Comparison of ENCODE assay signal across 8 mouse cellular contexts in genomic region chr12:54789346-54790143, GRCm38 (mm10). TPM values are rescaled to one million over a fixed set of nuclear protein-coding genes. Genes with fewer than 3 reads are reported as not detected.
A peak's percentile ranks its signal among the peaks of the same experiment; 100 is the strongest.
DNase-seq lines count a peak whose midpoint lies in the region; ATAC-seq and TF ChIP-seq lines count a peak whose summit lies in the region.

No protein-coding gene starts in this region.

- WGBS in lung, postnatal 0 days: 14% methylated on average over 11 of the region's 11 CpGs

- H3K9ac ChIP-seq in MEL (ENCODE audit: control insufficient read depth, low read depth, low read length, poor library complexity, severe bottlenecking): no peak overlapping the region
- H3K9ac ChIP-seq in lung, postnatal 0 days (replicated peaks; ENCODE audit: low read depth): no peak overlapping the region

- no peak for TF ChIP-seq RAD21 in MEL (IDR thresholded peaks at IDR 0.05; ENCODE audit: low read depth, low read length)

- H3K9me3 ChIP-seq in MEL (replicated peaks; ENCODE audit: insufficient read depth, low read length): no peaks in the 10 kb centered on the region
- H3K9me3 ChIP-seq in lung, postnatal 0 days (ENCODE audit: low read length): no peaks in the 10 kb centered on the region

- TF ChIP-seq POLR2A in MEL (IDR thresholded peaks at IDR 0.05; ENCODE audit: control insufficient read depth in 1 of 2, insufficient read depth in 1 of 2, low read depth in 1 of 2, low read length in 2 of 2, poor library complexity in 1 of 2): no peak; a peak in 1 of 4 replicates

- H3K4me3 ChIP-seq in MEL (ENCODE audit: control insufficient read depth in 1 of 2, insufficient read depth in 1 of 2, low read depth in 2 of 2, low read length in 2 of 2): no peak overlapping the region
- no peak overlapping the region for H3K4me3 ChIP-seq in lung, postnatal 0 days (ENCODE audit: low read depth, low read length)

- no peaks in the 10 kb centered on the region for H3K27me3 ChIP-seq in MEL (ENCODE audit: control insufficient read depth in 1 of 2, insufficient read depth in 2 of 2, low read length in 2 of 2)
- H3K27me3 ChIP-seq in lung, postnatal 0 days (replicated peaks; ENCODE audit: insufficient read depth, low read length): no peaks in the 10 kb centered on the region

- H3K79me2 ChIP-seq in MEL (ENCODE audit: control insufficient read depth, insufficient read depth, low read length, poor library complexity): 0 out of 2 replicates have a peak, but pooled peaks cover 2% of the 10 kb centered on the region

- TF ChIP-seq EP300 in MEL (IDR thresholded peaks at IDR 0.05; ENCODE audit: low read depth in 1 of 2, low read length in 2 of 2): no peak
- TF ChIP-seq EP300 in lung, postnatal 0 days (IDR thresholded peaks at IDR 0.05): no peak

- H3K4me2 ChIP-seq in lung, postnatal 0 days (replicated peaks; ENCODE audit: low read depth, low read length): peak overlapping the region; percentile 32

- peaks cover 3 to 13% of the 10 kb centered on the region in 2 experiments; a peak in 3 of 4 replicates for H3K4me1 ChIP-seq in MEL (ENCODE audit: control insufficient read depth in 1 of 2, insufficient read depth in 2 of 2, low read length in 2 of 2)
- peaks cover 9% of the 10 kb centered on the region; the same call in 1 of the 2 replicates for H3K4me1 ChIP-seq in lung, postnatal 0 days (ENCODE audit: insufficient read depth, low read depth, low read length)

- peak; percentile 90 for ATAC-seq in lung, postnatal 0 days

- no peak overlapping the region for H3K27ac ChIP-seq in MEL (ENCODE audit: control insufficient read depth, low read depth, low read length)
- peak overlapping the region; percentile 20 for H3K27ac ChIP-seq in lung, postnatal 0 days (ENCODE audit: low read length)

- DNase-seq in MEL (ENCODE audit: low read depth, low spot score): peak; percentile 78
- peak; percentile 73 for DNase-seq in embryo, embryonic 11 days
- peak; percentile 66 to 73 for DNase-seq in heart, adult 18-20 months
- peak; percentile 74 for DNase-seq in kidney, adult 9 months
- peak; percentile 87 for DNase-seq in lung, postnatal 0 days (ENCODE audit: low spot score)
- DNase-seq in yolk sac, embryonic 10.5 days (ENCODE audit: low spot score): peak; percentile 83
- DNase-seq in ovary, postnatal 14 days (ENCODE audit: low spot score): no peak
- no peak for DNase-seq in cerebellum, adult 11 months

- peaks cover 0 to 7% of the 10 kb centered on the region in 2 experiments; a peak in 3 of 4 replicates for H3K36me3 ChIP-seq in MEL (ENCODE audit: control insufficient read depth in 1 of 2, insufficient read depth in 2 of 2, low read length in 2 of 2)
- H3K36me3 ChIP-seq in lung, postnatal 0 days (ENCODE audit: insufficient read depth, low read length): no peaks in the 10 kb centered on the region

- no peak for TF ChIP-seq CTCF in MEL (IDR thresholded peaks at IDR 0.05 in 2 of 3, conservative IDR thresholded peaks at IDR 0.05 in 1 of 3; ENCODE audit: control insufficient read depth in 1 of 3, insufficient read depth in 1 of 3, low read depth in 2 of 3, low read length in 3 of 3, poor library complexity in 1 of 3, severe bottlenecking in 1 of 3)
- peak; percentile 37 for TF ChIP-seq CTCF in lung, postnatal 0 days (IDR thresholded peaks at IDR 0.05)

TF ChIP-seq in MEL, 35 proteins besides CTCF, POLR2A, EP300 and RAD21:
- TF ChIP-seq ZC3H11A (IDR thresholded peaks at IDR 0.05; ENCODE audit: low read depth, low read length): no peak
- 0 out of 2 replicates have a peak, but pooled peaks have one; percentile 6 for TF ChIP-seq GATA1 (IDR thresholded peaks at IDR 0.05; ENCODE audit: low read depth, low read length)
- TF ChIP-seq ETS1 (IDR thresholded peaks at IDR 0.05; ENCODE audit: low read depth, low read length): no peak
- TF ChIP-seq MAZ (IDR thresholded peaks at IDR 0.05; ENCODE audit: low read depth, low read length): 0 out of 2 replicates have a peak, but pooled peaks have one; percentile 50
- 0 out of 2 replicates have a peak, but pooled peaks have one; percentile 12 for TF ChIP-seq TBP (IDR thresholded peaks at IDR 0.05; ENCODE audit: low read depth, low read length)

RNA-seq across cellular contexts. Expression of gene Snx6, which starts 6.0 kb away (rescaled TPM):
- 42.4 and 46.5 TPM in 2 replicates for total RNA-seq in MEL (2012; rRNA removed)
- polyA plus RNA-seq in MEL (2012; ENCODE audit: insufficient read depth in 1 of 2, insufficient read length in 2 of 2, low read depth in 1 of 2, low replicate concordance in 2 of 2, missing spikeins in 1 of 2): 10 to 100 TPM in 1 of 2 experiments, not detected in 1; 33.7 TPM
- total RNA-seq in heart, adult 18-20 months (2021): 10 to 100 TPM; 32.2 to 32.6 TPM
- polyA plus RNA-seq in lung, postnatal 0 days (2015; fragmentation: Nextera tagmentation; extraction: Ambion mirVana): 115 and 139 TPM in 2 replicates

Comparison
In these comparisons a context has a peak if more than half of its experiments do, and no peak if none do; other contexts are left out.
1. DNase-seq: peak in MEL (single experiment), embryo, embryonic 11 days (single experiment), heart, adult 18-20 months (2 of 2), kidney, adult 9 months (single experiment), lung, postnatal 0 days (single experiment) and yolk sac, embryonic 10.5 days (single experiment); none in ovary, postnatal 14 days (single experiment) and cerebellum, adult 11 months (single experiment).